Mouse (Mus musculus) hindbrain, embryonic 15.5 days (tissue): ENCODE measurements around the gene Aldh3b2. TPM values are rescaled to one million over a fixed set of nuclear protein-coding genes. Genes with fewer than 3 reads are reported as not detected.

ENCODE experiments used
- ATAC-seq: fragments of 200-750 bp; cut with Nextera tagmentation; 2 replicates; pipeline ENCODE4 v1.8.0; 2017; ENCODE audit warnings: low read depth, moderate number of reproducible peaks, moderate TSS enrichment; ENCODE audit not compliant: low FRiP score
- H3K27ac ChIP-seq: fragments of 300-500 bp; sonication (generic); replicated peaks from 2 replicates; pipeline ENCODE4 v1.5.1; 2015; ENCODE audit warnings: mild to moderate bottlenecking, inconsistent platforms
- H3K27me3 ChIP-seq: fragments of 300-500 bp; sonication (generic); 2 replicates; pipeline ENCODE4 v1.6.1; 2015; ENCODE audit warnings: control low read depth, inconsistent platforms
- H3K36me3 ChIP-seq: fragments of 300-500 bp; sonication (generic); 2 replicates; pipeline ENCODE4 v1.6.1; 2015; ENCODE audit warnings: control low read depth, inconsistent platforms
- H3K4me1 ChIP-seq: fragments of 300-500 bp; sonication (generic); replicated peaks from 2 replicates; pipeline ENCODE4 v1.6.1; 2015; ENCODE audit warnings: control low read depth, inconsistent platforms
- H3K4me2 ChIP-seq: fragments of 300-500 bp; sonication (generic); 2 replicates; pipeline ENCODE4 v1.6.1; 2015; ENCODE audit warnings: moderate library complexity, mild to moderate bottlenecking, inconsistent platforms
- H3K4me3 ChIP-seq: fragments of 300-500 bp; sonication (generic); 2 replicates; pipeline ENCODE4 v1.5.1; 2015; ENCODE audit warnings: mild to moderate bottlenecking, inconsistent platforms
- H3K9ac ChIP-seq: fragments of 300-500 bp; sonication (generic); 2 replicates; pipeline ENCODE4 v1.6.1; 2015; ENCODE audit warnings: inconsistent platforms
- H3K9me3 ChIP-seq: fragments of 300-500 bp; sonication (generic); 2 replicates; pipeline ENCODE4 v1.6.1; 2016; ENCODE audit warnings: control low read depth, inconsistent platforms
- WGBS: fragments of 180-500 bp; shearing (Covaris S2); methylation state at CpG from one replicate; pipeline ENCODE4 v1.1.7; 2015; 5-methylcytosine and 5-hydroxymethylcytosine counted together
- polyA plus RNA-seq: library from polyadenylated mRNA; unstranded; fragments of >200 nt; fragmentation: Nextera tagmentation; extraction: Ambion mirVana; gene quantifications from 2 replicates; pipeline ENCODE4 v1.2.1, GENCODE M21; 2015

Aldh3b2 gene
- polyA plus RNA-seq, 1 experiment from 2014 or later, result 0.27 TPM

GRCm38 (mm10) chr19:3991562-3991961, 19.4 kb downstream of the Aldh3b2 start:
- Histone ChIP-seq H3K9ac (no peak overlapping the region), H3K4me3 (no peak overlapping the region), H3K27ac (no peak overlapping the region), H3K9me3 (no peaks in the 10 kb centered on the region), H3K4me1 (no peaks in the 10 kb centered on the region), H3K36me3 (no peaks in the 10 kb centered on the region), H3K4me2 (no peak overlapping the region), H3K27me3 (no peaks in the 10 kb centered on the region)
- 92% methylated on average over 3 of the region's 3 CpGs for WGBS
- no peak for ATAC-seq

GRCm38 (mm10) chr19:3991966-3992365, 19.8 kb downstream of the Aldh3b2 start:
- no peaks in the 10 kb centered on the region for H3K4me1 ChIP-seq
- no peak for ATAC-seq
- no peak overlapping the region for H3K4me2 ChIP-seq
- H3K27me3 ChIP-seq, result no peaks in the 10 kb centered on the region
- H3K27ac ChIP-seq, result no peak overlapping the region
- 80% methylated on average over 3 of the region's 3 CpGs for WGBS
- no peaks in the 10 kb centered on the region for H3K9me3 ChIP-seq
- H3K9ac ChIP-seq, result no peak overlapping the region
- H3K4me3 ChIP-seq, result no peak overlapping the region
- no peaks in the 10 kb centered on the region for H3K36me3 ChIP-seq

GRCm38 (mm10) chr19:3992416-3992815, 20.3 kb downstream of the Aldh3b2 start, which contains the start of gene Tbx10:
Tbx10 (plus strand) TSS chr19:3992752.
- H3K9me3 ChIP-seq, result no peaks in the 10 kb centered on the region
- H3K9ac ChIP-seq, result no peak within 1 kb of the TSS
- no peak within 1 kb of the TSS for H3K27ac ChIP-seq
- no peak within 1 kb of the TSS for H3K4me2 ChIP-seq
- no peaks in the 10 kb centered on the region for H3K36me3 ChIP-seq
- 63% methylated on average over 5 of the region's 5 CpGs for WGBS
- H3K27me3 ChIP-seq, result no peaks in the 10 kb centered on the region
- H3K4me1 ChIP-seq, result no peaks in the 10 kb centered on the region
- no peak within 1 kb of the TSS for H3K4me3 ChIP-seq
- no peak for ATAC-seq

GRCm38 (mm10) chr19:3994932-3995331, 22.8 kb downstream of the Aldh3b2 start:
- Histone ChIP-seq H3K9me3 (no peaks in the 10 kb centered on the region), H3K27me3 (no peaks in the 10 kb centered on the region), H3K27ac (no peak overlapping the region), H3K4me3 (no peak overlapping the region), H3K36me3 (no peaks in the 10 kb centered on the region), H3K4me1 (peaks cover 11% of the 10 kb centered on the region), H3K9ac (no peak overlapping the region), H3K4me2 (no peak overlapping the region)
- no peak for ATAC-seq
- 69% methylated on average over 6 of the region's 6 CpGs for WGBS

- Histone ChIP-seq H3K36me3 (no peaks in the 10 kb centered on the region), H3K4me2 (no peak overlapping the region), H3K27ac (no peak overlapping the region), H3K4me3 (no peak overlapping the region), H3K27me3 (no peaks in the 10 kb centered on the region), H3K4me1 (peaks cover 12% of the 10 kb centered on the region), H3K9me3 (no peaks in the 10 kb centered on the region), H3K9ac (no peak overlapping the region)
- 92% methylated on average over 3 of the region's 3 CpGs for WGBS
- ATAC-seq, result no peak
Observed at GRCm38 (mm10) chr19:3995505-3995904, 23.4 kb downstream of the Aldh3b2 start.

- H3K9me3 ChIP-seq, result no peaks in the 10 kb centered on the region
- WGBS, result 75% methylated on average over 7 of the region's 7 CpGs
- H3K4me3 ChIP-seq, result no peak overlapping the region
- peaks cover 15% of the 10 kb centered on the region for H3K4me1 ChIP-seq
- no peak for ATAC-seq
- H3K27ac ChIP-seq, result no peak overlapping the region
- H3K36me3 ChIP-seq, result no peaks in the 10 kb centered on the region
- no peak overlapping the region for H3K9ac ChIP-seq
- no peaks in the 10 kb centered on the region for H3K27me3 ChIP-seq
- no peak overlapping the region for H3K4me2 ChIP-seq
Observed at GRCm38 (mm10) chr19:3996106-3996505, 24.0 kb downstream of the Aldh3b2 start.

GRCm38 (mm10) chr19:3996747-3997146, 24.6 kb downstream of the Aldh3b2 start:
- no peak overlapping the region for H3K4me2 ChIP-seq
- no peak for ATAC-seq
- no peaks in the 10 kb centered on the region for H3K27me3 ChIP-seq
- peaks cover 22% of the 10 kb centered on the region for H3K4me1 ChIP-seq
- H3K27ac ChIP-seq, result no peak overlapping the region
- H3K9me3 ChIP-seq, result no peaks in the 10 kb centered on the region
- H3K36me3 ChIP-seq, result no peaks in the 10 kb centered on the region
- no peak overlapping the region for H3K4me3 ChIP-seq
- no peak overlapping the region for H3K9ac ChIP-seq
- WGBS, result 87% methylated on average over 8 of the region's 8 CpGs

GRCm38 (mm10) chr19:3997231-3997630, 25.1 kb downstream of the Aldh3b2 start:
- no peak overlapping the region for H3K27ac ChIP-seq
- no peak overlapping the region for H3K9ac ChIP-seq
- no peak overlapping the region for H3K4me3 ChIP-seq
- no peaks in the 10 kb centered on the region for H3K36me3 ChIP-seq
- H3K4me2 ChIP-seq, result no peak overlapping the region
- no peaks in the 10 kb centered on the region for H3K9me3 ChIP-seq
- peaks cover 24% of the 10 kb centered on the region for H3K4me1 ChIP-seq
- H3K27me3 ChIP-seq, result no peaks in the 10 kb centered on the region
- ATAC-seq, result no peak
- 63% methylated on average over 8 of the region's 8 CpGs for WGBS

- 80% methylated on average over 8 of the region's 8 CpGs for WGBS
- no peak overlapping the region for H3K4me3 ChIP-seq
- no peak overlapping the region for H3K9ac ChIP-seq
- no peaks in the 10 kb centered on the region for H3K27me3 ChIP-seq
- ATAC-seq, result no peak
- H3K4me2 ChIP-seq, result no peak overlapping the region
- H3K9me3 ChIP-seq, result no peaks in the 10 kb centered on the region
- no peaks in the 10 kb centered on the region for H3K36me3 ChIP-seq
- no peak overlapping the region for H3K27ac ChIP-seq
- H3K4me1 ChIP-seq, result peaks cover 24% of the 10 kb centered on the region
Observed at GRCm38 (mm10) chr19:3998335-3998734, 26.2 kb downstream of the Aldh3b2 start.

- 85% methylated on average over 9 of the region's 9 CpGs for WGBS
- H3K9ac ChIP-seq, result no peak overlapping the region
- H3K27ac ChIP-seq, result no peak overlapping the region
- no peaks in the 10 kb centered on the region for H3K27me3 ChIP-seq
- no peaks in the 10 kb centered on the region for H3K9me3 ChIP-seq
- peak overlapping the region; percentile 63; the same call in 1 of the 2 replicates for H3K4me3 ChIP-seq
- no peaks in the 10 kb centered on the region for H3K36me3 ChIP-seq
- H3K4me2 ChIP-seq, result peak overlapping the region; percentile 81
- H3K4me1 ChIP-seq, result peaks cover 24% of the 10 kb centered on the region
- ATAC-seq, result no peak
Observed at GRCm38 (mm10) chr19:3999121-3999730, 27.1 kb downstream of the Aldh3b2 start.

GRCm38 (mm10) chr19:4000119-4000900, 28.2 kb downstream of the Aldh3b2 start, which contains the start of the genes Nudt8 and Gm49405:
Nudt8 (plus strand) TSS chr19:4000580.
Gm49405 (plus strand) TSS chr19:4000626.
- H3K9me3 ChIP-seq, result no peaks in the 10 kb centered on the region
- H3K9ac ChIP-seq, result peak within 1 kb of the TSS; percentile 80
- H3K4me1 ChIP-seq, result peaks cover 24% of the 10 kb centered on the region
- peak within 1 kb of the TSS; percentile 81 for H3K4me2 ChIP-seq
- no peaks in the 10 kb centered on the region for H3K36me3 ChIP-seq
- under 1% methylated on average over 64 of the region's 64 CpGs for WGBS
- no peaks in the 10 kb centered on the region for H3K27me3 ChIP-seq
- H3K27ac ChIP-seq, result peak within 1 kb of the TSS; percentile 96
- peak within 1 kb of the TSS; percentile 63 for H3K4me3 ChIP-seq
- peak; percentile 92 for ATAC-seq

- Histone ChIP-seq H3K9me3 (no peaks in the 10 kb centered on the region), H3K9ac (peak overlapping the region; percentile 80), H3K4me2 (peak overlapping the region; percentile 81), H3K4me1 (peaks cover 24% of the 10 kb centered on the region), H3K27ac (peak overlapping the region; percentile 96), H3K27me3 (no peaks in the 10 kb centered on the region), H3K36me3 (peaks cover 3% of the 10 kb centered on the region), H3K4me3 (peak overlapping the region; percentile 63)
- peak; percentile 5; the same call in 1 of the 2 replicates for ATAC-seq
- WGBS, result 14% methylated on average over 17 of the region's 17 CpGs
Observed at GRCm38 (mm10) chr19:4000949-4001525, 28.9 kb downstream of the Aldh3b2 start.
